Mouse (Mus musculus): ENCODE data around the gene Gm49325.

- TF ChIP-seq CTCF (IDR thresholded peaks at IDR 0.05; ENCODE audit: borderline replicate concordance, extremely low read depth, insufficient read depth, insufficient read length): peak; percentile 22; the same call in 1 of the 2 replicates
- TF ChIP-seq POLR2A (IDR thresholded peaks at IDR 0.05; ENCODE audit: borderline replicate concordance, extremely low read depth, insufficient read depth, insufficient read length, poor library complexity, severe bottlenecking): no peak
Measured at GRCm38 (mm10) chr10:77557641-77558040, 48.4 kb upstream of the Gm49325 start.

Measured in brain, embryonic 14.5 days (tissue).